Mouse (Mus musculus) gastrocnemius, postnatal 25 days (tissue): ENCODE results near the gene Epn3. TPM values are rescaled to one million over a fixed set of nuclear protein-coding genes. Genes with fewer than 3 reads are reported as not detected.

Experiments
- total RNA-seq, 2 experiments: library from RNA; stranded (reverse); gene quantifications; 1 replicate in 1 of 2; 2 replicates in 1 of 2; pipeline ENCODE4 v1.2.3; 2021

Gene Epn3
- total RNA-seq, 2 experiments from 2014 or later = 0.08 to 0.43 TPM

Other genes starting within 250 kb of the Epn3 start
- gene Gm21885, start 218.1 kb downstream of the Epn3 start, total RNA-seq = not detected
- 10 to 100 TPM; 33.9 to 36.3 TPM for gene Luc7l3, start 178.0 kb downstream of the Epn3 start, total RNA-seq
- gene Ankrd40, start 172.0 kb downstream of the Epn3 start, total RNA-seq = 100 to 1,000 TPM; 191 to 205 TPM
- under 1 TPM; 0.90 to 0.94 TPM for gene Abcc3, start 107.0 kb downstream of the Epn3 start, total RNA-seq
- 1 to 10 TPM; 2.0 to 3.2 TPM for gene Cacna1g, start 25.8 kb downstream of the Epn3 start, total RNA-seq
- gene Spata20, start 13.8 kb downstream of the Epn3 start, total RNA-seq = not detected
- not detected for gene Mycbpap, start 21.8 kb upstream of the Epn3 start, total RNA-seq
- 1 to 10 TPM; 2.6 to 4.1 TPM for gene Rsad1, start 49.3 kb upstream of the Epn3 start, total RNA-seq
- gene Chad, start 65.1 kb upstream of the Epn3 start, total RNA-seq = 10 to 100 TPM in 1 of 2 experiments, 1 to 10 TPM in 1; 5.4 to 17.5 TPM
- 1 to 10 TPM; 1.6 to 3.3 TPM for gene Acsf2, start 101.9 kb upstream of the Epn3 start, total RNA-seq
- gene Lrrc59, start 129.8 kb upstream of the Epn3 start, total RNA-seq = 10 to 100 TPM; 32.5 to 34.9 TPM
- 10 to 100 TPM; 52.9 to 56.8 TPM for gene Mrpl27, start 153.8 kb upstream of the Epn3 start, total RNA-seq
- under 1 TPM in 1 of 2 experiments, not detected in 1; 0.48 TPM for gene Eme1, start 154.0 kb upstream of the Epn3 start, total RNA-seq
- gene Xylt2, start 177.5 kb upstream of the Epn3 start, total RNA-seq = 1 to 10 TPM; 4.0 to 5.1 TPM
- gene Gm11541, start 204.5 kb upstream of the Epn3 start, total RNA-seq = not detected
- gene Cdc34b, start 241.8 kb upstream of the Epn3 start, total RNA-seq = 1 to 10 TPM in 1 of 2 experiments, under 1 TPM in 1; 0.67 to 1.1 TPM